Mouse (Mus musculus) heart, postnatal 0 days (tissue): ENCODE measurements at regions not wholly inside any gene's neighbourhood (a gene's known extent, or its start where the extent isn't known, plus 50 kb on each side); places are given as distances from the start of the nearest gene placed in this dataset.

Experiments used
- CTCF ChIP-seq: IDR thresholded peaks from 2 replicates; pipeline ENCODE4 v1.5.1; 2016; ENCODE audit warnings: antibody characterized with exemption, control low read depth, low read depth
- EP300 ChIP-seq: IDR thresholded peaks from 2 replicates; pipeline ENCODE4 v1.6.1; 2016; ENCODE audit warnings: antibody characterized with exemption, low read depth

DNA sequence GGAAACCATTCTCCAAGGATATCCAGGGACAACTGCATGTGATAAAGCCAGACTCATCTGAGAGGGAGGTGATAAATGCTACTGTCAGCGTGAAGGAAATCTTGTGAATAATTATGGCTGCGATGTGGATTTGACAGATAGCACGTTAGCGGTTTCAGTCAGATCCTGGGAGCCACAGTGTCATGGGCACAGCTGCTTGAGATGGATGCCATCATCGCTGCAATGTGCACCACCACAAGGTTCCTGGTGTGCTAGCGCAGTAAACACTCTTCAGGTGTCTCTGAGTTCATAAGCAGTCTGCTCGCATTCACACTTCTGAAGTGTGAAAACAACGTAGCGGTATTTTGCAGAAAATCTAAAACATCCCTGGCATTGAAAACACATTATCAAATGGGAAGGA, 238.9 kb upstream of the Tas2r134 start:
- TF ChIP-seq CTCF (no peak), EP300 (no peak)
